Mouse (Mus musculus) right cerebral cortex, postnatal 36 days (tissue): ENCODE results near the gene Efna3.

Experiments
- DNase-seq, 2 experiments: peaks; one replicate each; pipeline ENCODE4 v3.0.0; 2022; ENCODE audit warnings: low spot score in 2 of 2, mixed read lengths in 1 of 2

The Efna3 gene

GRCm38 (mm10) chr3:89337721-89338578 lies 15.2 kb upstream of the Efna3 start, which contains the start of gene Efna4:
TSS of gene Efna4 (minus strand) at chr3:89338028.
- no peak for DNase-seq

GRCm38 (mm10) chr3:89337062-89337720 lies 14.4 kb upstream of the Efna3 start:
- no peak for DNase-seq

- no peak for DNase-seq
Observed at GRCm38 (mm10) chr3:89336529-89336928, 13.8 kb upstream of the Efna3 start.

GRCm38 (mm10) chr3:89333053-89333452 lies 10.3 kb upstream of the Efna3 start:
- no peak for DNase-seq

GRCm38 (mm10) chr3:89332476-89332875 lies 9.7 kb upstream of the Efna3 start:
- DNase-seq = no peak

GRCm38 (mm10) chr3:89332013-89332412 lies 9.2 kb upstream of the Efna3 start:
- no peak for DNase-seq

- DNase-seq = no peak
Observed at GRCm38 (mm10) chr3:89331561-89331960, 8.8 kb upstream of the Efna3 start.

GRCm38 (mm10) chr3:89330948-89331347 lies 8.2 kb upstream of the Efna3 start:
- DNase-seq = no peak

- DNase-seq = no peak
Observed at GRCm38 (mm10) chr3:89330346-89330745, 7.6 kb upstream of the Efna3 start.

GRCm38 (mm10) chr3:89328623-89329022 lies 5.9 kb upstream of the Efna3 start:
- DNase-seq = no peak

- no peak for DNase-seq
Observed at GRCm38 (mm10) chr3:89327371-89327870, 4.7 kb upstream of the Efna3 start.

GRCm38 (mm10) chr3:89325882-89326281 lies 3.1 kb upstream of the Efna3 start:
- no peak for DNase-seq

- DNase-seq = no peak
Observed at GRCm38 (mm10) chr3:89322131-89322500, 649 bp downstream of the Efna3 start.

GRCm38 (mm10) chr3:89321183-89322130 lies 1.3 kb downstream of the Efna3 start:
- peak in 1 of 2 experiments; percentile 28 for DNase-seq

GRCm38 (mm10) chr3:89320581-89321182 lies 2.1 kb downstream of the Efna3 start:
- DNase-seq = peak in 1 of 2 experiments; percentile 50

- peak in 1 of 2 experiments; percentile 37 for DNase-seq
Observed at GRCm38 (mm10) chr3:89319591-89320350, 3.0 kb downstream of the Efna3 start.

GRCm38 (mm10) chr3:89318971-89319590 lies 3.7 kb downstream of the Efna3 start:
- peak in 1 of 2 experiments; percentile 18 for DNase-seq

GRCm38 (mm10) chr3:89318316-89318715 lies 4.4 kb downstream of the Efna3 start:
- no peak for DNase-seq

GRCm38 (mm10) chr3:89317246-89317645 lies 5.5 kb downstream of the Efna3 start:
- DNase-seq = peak in 1 of 2 experiments; percentile 51

- peak; percentile 84 to 88 for DNase-seq
Observed at GRCm38 (mm10) chr3:89316833-89317232, 5.9 kb downstream of the Efna3 start.
